Mouse (Mus musculus): ENCODE data around the gene Fam214a. TPM values are rescaled to one million over a fixed set of nuclear protein-coding genes. Genes with fewer than 3 reads are reported as not detected.

The Fam214a gene
- polyA plus RNA-seq (2014; fragmentation: Nextera tagmentation; extraction: Ambion mirVana), result 29.0 and 30.6 TPM in 2 replicates

DNA sequence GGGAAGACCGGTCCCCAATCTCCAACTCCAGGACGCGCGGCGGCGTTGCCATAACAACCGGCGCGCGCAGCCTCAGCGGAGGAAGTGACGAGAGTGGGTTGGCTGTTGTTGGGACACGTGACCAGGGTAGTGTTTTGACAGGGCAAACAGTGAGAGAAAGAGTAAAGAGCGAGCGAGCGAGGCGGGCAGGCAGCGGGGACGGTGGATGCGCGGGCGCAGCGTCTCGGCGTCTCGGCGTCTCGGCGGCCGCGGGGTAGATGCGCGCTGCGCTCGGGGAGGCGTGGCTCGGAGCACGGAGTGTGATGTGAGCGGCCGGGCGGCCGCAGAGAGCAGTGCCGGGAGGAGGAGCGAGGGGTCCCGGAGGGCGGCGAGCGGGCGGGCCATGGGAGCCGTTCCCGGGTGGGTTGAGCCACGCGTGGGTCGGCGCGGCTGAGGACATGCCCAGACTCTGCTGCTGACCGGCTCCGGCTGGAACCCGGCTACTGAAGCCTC, at the start of gene Fam214a:
Fam214a (plus strand) TSS at position 129 of the 492 bp plus-strand sequence.
- ATAC-seq (peak; percentile 98), DNase-seq (ENCODE audit: low spot score) (peak; percentile 98)
- H3K9ac ChIP-seq (ENCODE audit: low read length), result peak within 1 kb of the TSS; percentile 90
- no peaks in the 10 kb centered on the region for H3K9me3 ChIP-seq (replicated peaks; ENCODE audit: control insufficient read depth, low read length)
- H3K27ac ChIP-seq (ENCODE audit: low read depth, low read length), result peak within 1 kb of the TSS; percentile 94
- H3K36me3 ChIP-seq (ENCODE audit: control insufficient read depth, insufficient read depth, low read length), result no peaks in the 10 kb centered on the region
- peak within 1 kb of the TSS; percentile 87 for H3K4me2 ChIP-seq (ENCODE audit: low read length)
- no peaks in the 10 kb centered on the region for H3K27me3 ChIP-seq (replicated peaks; ENCODE audit: control insufficient read depth, insufficient read depth, low read length)
- peak within 1 kb of the TSS; percentile 87 for H3K4me3 ChIP-seq (ENCODE audit: low read depth, low read length)
- H3K4me1 ChIP-seq (ENCODE audit: control insufficient read depth, insufficient read depth, low read length), result 0 out of 2 replicates have a peak, but pooled peaks cover 2% of the 10 kb centered on the region
- under 1% methylated on average over 41 of the region's 59 CpGs for WGBS

DNA sequence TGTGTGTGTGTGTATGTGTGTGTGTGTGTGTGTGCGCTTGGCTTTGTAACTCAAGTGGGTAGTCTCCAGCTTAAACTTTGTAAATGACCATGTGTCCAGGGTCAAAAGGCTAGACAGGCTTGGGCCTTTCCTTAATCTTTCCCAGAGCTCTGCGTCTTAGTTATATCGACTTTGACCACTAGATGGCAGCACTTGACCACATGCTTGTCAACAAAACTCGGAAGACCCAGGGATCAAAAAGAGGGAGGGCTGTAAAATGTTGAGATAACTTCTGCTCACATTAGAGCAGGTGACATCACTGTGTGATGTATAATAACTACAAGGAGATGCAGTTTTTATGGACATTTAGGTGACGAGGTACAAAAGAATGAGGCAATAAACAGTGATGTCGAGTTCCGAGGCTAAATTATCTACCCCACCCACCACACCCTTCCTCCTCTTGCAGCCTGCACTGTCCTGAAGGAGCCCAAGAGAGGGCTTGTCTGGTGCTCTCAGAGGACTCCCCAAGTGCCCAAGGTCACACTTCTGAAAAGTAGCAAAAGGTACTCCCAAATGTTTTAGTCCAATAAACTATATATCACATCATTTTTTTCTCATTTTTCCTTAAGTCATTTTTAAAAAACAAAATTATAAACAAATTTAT, 47.7 kb upstream of the Fam214a start:
- no peaks in the 10 kb centered on the region for H3K4me1 ChIP-seq (ENCODE audit: control insufficient read depth, insufficient read depth, low read length)
- no peak overlapping the region for H3K4me3 ChIP-seq (ENCODE audit: low read depth, low read length)
- 14% methylated on average over 7 of the region's 7 CpGs for WGBS
- H3K27me3 ChIP-seq (replicated peaks; ENCODE audit: control insufficient read depth, insufficient read depth, low read length), result no peaks in the 10 kb centered on the region
- DNase-seq (ENCODE audit: low spot score) (peak; percentile 88), ATAC-seq (peak; percentile 75)
- H3K9ac ChIP-seq (ENCODE audit: low read length), result no peak overlapping the region
- H3K27ac ChIP-seq (ENCODE audit: low read depth, low read length), result no peak overlapping the region
- no peaks in the 10 kb centered on the region for H3K9me3 ChIP-seq (replicated peaks; ENCODE audit: control insufficient read depth, low read length)
- no peak overlapping the region for H3K4me2 ChIP-seq (ENCODE audit: low read length)
- no peaks in the 10 kb centered on the region for H3K36me3 ChIP-seq (ENCODE audit: control insufficient read depth, insufficient read depth, low read length)

DNA sequence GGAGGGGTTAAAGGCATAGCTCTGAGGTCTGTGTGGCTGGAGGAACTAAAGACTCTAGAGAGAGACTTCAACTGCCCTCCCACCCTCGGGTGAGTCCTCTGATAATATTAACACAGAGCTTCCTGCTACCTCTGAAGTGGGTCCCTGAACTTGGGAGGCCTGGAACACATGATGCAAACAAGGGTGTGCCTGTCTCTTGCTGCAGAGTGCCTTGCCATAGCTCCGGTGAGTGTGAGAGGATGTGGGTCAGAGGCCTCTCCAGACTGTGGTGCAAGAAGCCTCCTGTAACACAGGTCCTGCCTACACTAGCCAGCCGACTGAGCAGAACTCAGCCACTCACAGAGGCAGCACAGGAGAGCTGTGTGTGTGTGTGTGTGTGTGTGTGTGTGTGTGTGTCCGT, 45.7 kb upstream of the Fam214a start:
- no peaks in the 10 kb centered on the region for H3K9me3 ChIP-seq (replicated peaks; ENCODE audit: control insufficient read depth, low read length)

DNA sequence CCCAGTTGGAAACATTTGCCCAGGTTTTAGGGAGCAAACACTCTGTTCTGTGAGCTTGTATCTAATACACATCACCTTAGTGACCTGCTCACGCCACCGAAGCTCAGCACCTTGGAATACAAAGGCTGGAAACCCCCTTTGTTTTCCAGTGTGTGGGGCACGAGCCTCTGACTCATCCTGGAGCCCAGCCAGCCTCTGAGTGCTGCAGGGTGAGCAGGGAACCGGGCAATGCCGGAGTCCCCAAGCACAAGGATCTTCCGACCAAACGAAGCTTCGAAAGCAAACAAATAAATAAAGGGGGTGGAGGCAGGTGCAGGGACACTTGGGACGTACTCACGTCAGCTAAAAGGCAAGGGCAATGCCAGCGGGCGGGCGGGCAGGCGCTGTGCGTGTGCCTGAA, 43.4 kb upstream of the Fam214a start:
- H3K27ac ChIP-seq (ENCODE audit: low read depth, low read length), result no peak overlapping the region
- ATAC-seq (no peak), DNase-seq (ENCODE audit: low spot score) (peak; percentile 36)
- H3K4me1 ChIP-seq (ENCODE audit: control insufficient read depth, insufficient read depth, low read length), result no peaks in the 10 kb centered on the region
- H3K9ac ChIP-seq (ENCODE audit: low read length), result no peak overlapping the region
- no peaks in the 10 kb centered on the region for H3K9me3 ChIP-seq (replicated peaks; ENCODE audit: control insufficient read depth, low read length)
- H3K4me2 ChIP-seq (ENCODE audit: low read length), result no peak overlapping the region
- H3K36me3 ChIP-seq (ENCODE audit: control insufficient read depth, insufficient read depth, low read length), result no peaks in the 10 kb centered on the region
- H3K27me3 ChIP-seq (replicated peaks; ENCODE audit: control insufficient read depth, insufficient read depth, low read length), result no peaks in the 10 kb centered on the region
- WGBS, result 50% methylated on average over 15 of the region's 15 CpGs
- no peak overlapping the region for H3K4me3 ChIP-seq (ENCODE audit: low read depth, low read length)

More for the DNA sequence above, 45.7 kb upstream of the Fam214a start:
- DNase-seq (ENCODE audit: low spot score) (no peak), ATAC-seq (no peak)
- Histone ChIP-seq H3K4me3 (ENCODE audit: low read depth, low read length) (no peak overlapping the region), H3K4me2 (ENCODE audit: low read length) (no peak overlapping the region), H3K4me1 (ENCODE audit: control insufficient read depth, insufficient read depth, low read length) (no peaks in the 10 kb centered on the region), H3K27ac (ENCODE audit: low read depth, low read length) (no peak overlapping the region), H3K27me3 (replicated peaks; ENCODE audit: control insufficient read depth, insufficient read depth, low read length) (no peaks in the 10 kb centered on the region), H3K36me3 (ENCODE audit: control insufficient read depth, insufficient read depth, low read length) (no peaks in the 10 kb centered on the region), H3K9ac (ENCODE audit: low read length) (no peak overlapping the region)
- 55% methylated on average over 4 of the region's 4 CpGs for WGBS

DNA sequence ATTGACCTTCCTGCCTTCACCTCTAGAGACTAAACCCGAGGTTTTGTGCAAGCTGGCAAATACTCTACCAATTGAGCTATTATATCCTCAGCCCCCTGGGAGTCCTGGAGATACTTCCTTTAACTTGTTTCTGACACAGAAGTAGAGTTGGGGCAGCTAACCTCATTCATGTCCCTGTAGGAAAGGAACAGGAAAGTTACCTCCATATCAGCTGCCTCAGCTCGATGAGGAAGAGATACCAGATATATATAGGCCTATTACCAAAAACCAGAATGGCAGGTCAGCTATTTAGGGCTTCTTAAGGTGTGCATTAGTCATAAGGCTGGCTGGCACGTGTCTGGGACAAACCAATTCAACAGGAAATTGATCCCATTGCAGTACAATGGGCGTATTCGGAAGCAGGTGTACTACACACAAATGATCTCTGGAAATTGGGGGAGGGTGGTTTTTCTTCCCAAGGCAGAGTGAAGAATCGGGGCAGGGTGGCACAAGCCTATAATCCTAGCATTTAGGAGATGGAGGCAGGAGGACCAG, 42.4 kb upstream of the Fam214a start:
- no peak overlapping the region for H3K9ac ChIP-seq (ENCODE audit: low read length)
- no peak overlapping the region for H3K27ac ChIP-seq (ENCODE audit: low read depth, low read length)
- ATAC-seq (no peak), DNase-seq (ENCODE audit: low spot score) (no peak)
- H3K4me3 ChIP-seq (ENCODE audit: low read depth, low read length), result no peak overlapping the region
- H3K4me2 ChIP-seq (ENCODE audit: low read length), result no peak overlapping the region
- no peaks in the 10 kb centered on the region for H3K36me3 ChIP-seq (ENCODE audit: control insufficient read depth, insufficient read depth, low read length)
- 89% methylated on average over 6 of the region's 6 CpGs for WGBS
- H3K9me3 ChIP-seq (replicated peaks; ENCODE audit: control insufficient read depth, low read length), result no peaks in the 10 kb centered on the region
- H3K27me3 ChIP-seq (replicated peaks; ENCODE audit: control insufficient read depth, insufficient read depth, low read length), result no peaks in the 10 kb centered on the region
- no peaks in the 10 kb centered on the region for H3K4me1 ChIP-seq (ENCODE audit: control insufficient read depth, insufficient read depth, low read length)

DNA sequence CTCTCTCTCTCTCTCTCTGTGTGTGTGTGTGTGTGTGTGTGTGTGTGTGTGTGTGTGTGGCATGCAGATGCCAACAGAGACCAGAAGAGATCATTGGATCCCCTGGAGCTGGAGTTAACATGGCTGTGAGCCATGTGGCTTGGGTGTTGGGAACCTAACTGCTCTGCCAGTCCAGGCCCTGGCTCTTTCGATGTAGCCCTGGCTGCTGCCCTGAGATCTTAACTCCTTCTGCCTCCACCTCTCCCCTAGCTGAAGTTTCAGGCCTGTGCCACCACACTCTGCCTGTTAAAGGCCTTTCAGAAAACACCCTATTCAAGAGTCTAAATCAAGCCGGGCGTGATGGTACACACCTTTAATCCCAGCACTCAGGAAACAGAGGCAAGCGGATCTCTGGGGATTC, 41.3 kb upstream of the Fam214a start:
- Histone ChIP-seq H3K4me3 (ENCODE audit: low read depth, low read length) (no peak overlapping the region), H3K27me3 (replicated peaks; ENCODE audit: control insufficient read depth, insufficient read depth, low read length) (no peaks in the 10 kb centered on the region), H3K4me2 (ENCODE audit: low read length) (no peak overlapping the region), H3K9ac (ENCODE audit: low read length) (no peak overlapping the region), H3K36me3 (ENCODE audit: control insufficient read depth, insufficient read depth, low read length) (no peaks in the 10 kb centered on the region), H3K27ac (ENCODE audit: low read depth, low read length) (no peak overlapping the region), H3K9me3 (replicated peaks; ENCODE audit: control insufficient read depth, low read length) (no peaks in the 10 kb centered on the region), H3K4me1 (ENCODE audit: control insufficient read depth, insufficient read depth, low read length) (no peaks in the 10 kb centered on the region)
- no peak for ATAC-seq
- DNase-seq (ENCODE audit: low spot score), result no peak
- WGBS, result 64% methylated on average over 4 of the region's 4 CpGs

DNA sequence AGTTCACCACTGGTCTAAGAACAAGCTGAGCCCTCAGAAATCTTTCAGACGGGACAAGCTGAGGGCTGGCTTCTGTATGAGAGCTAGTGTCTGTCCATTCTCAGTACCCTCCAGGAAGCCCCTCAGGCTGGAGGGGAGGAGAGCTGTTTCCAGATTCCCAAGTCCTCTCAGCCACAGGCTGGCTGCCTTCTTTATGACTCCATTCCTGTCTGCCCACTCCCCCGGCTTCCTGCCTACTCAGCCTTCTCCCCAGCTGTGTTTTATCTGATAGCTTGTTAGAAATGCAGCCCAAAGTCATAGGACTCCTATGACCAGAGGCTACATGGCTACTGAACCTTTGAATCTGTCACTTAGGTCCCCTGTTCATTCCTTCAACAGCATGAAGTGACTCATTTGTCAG, 40.8 kb upstream of the Fam214a start:
- Histone ChIP-seq H3K36me3 (ENCODE audit: control insufficient read depth, insufficient read depth, low read length) (no peaks in the 10 kb centered on the region), H3K27me3 (replicated peaks; ENCODE audit: control insufficient read depth, insufficient read depth, low read length) (no peaks in the 10 kb centered on the region), H3K9me3 (replicated peaks; ENCODE audit: control insufficient read depth, low read length) (no peaks in the 10 kb centered on the region), H3K4me2 (ENCODE audit: low read length) (no peak overlapping the region), H3K4me3 (ENCODE audit: low read depth, low read length) (no peak overlapping the region), H3K9ac (ENCODE audit: low read length) (no peak overlapping the region), H3K4me1 (ENCODE audit: control insufficient read depth, insufficient read depth, low read length) (no peaks in the 10 kb centered on the region), H3K27ac (ENCODE audit: low read depth, low read length) (no peak overlapping the region)
- no peak for DNase-seq (ENCODE audit: low spot score)
- 67% methylated on average over 2 of the region's 2 CpGs for WGBS
- no peak for ATAC-seq

DNA sequence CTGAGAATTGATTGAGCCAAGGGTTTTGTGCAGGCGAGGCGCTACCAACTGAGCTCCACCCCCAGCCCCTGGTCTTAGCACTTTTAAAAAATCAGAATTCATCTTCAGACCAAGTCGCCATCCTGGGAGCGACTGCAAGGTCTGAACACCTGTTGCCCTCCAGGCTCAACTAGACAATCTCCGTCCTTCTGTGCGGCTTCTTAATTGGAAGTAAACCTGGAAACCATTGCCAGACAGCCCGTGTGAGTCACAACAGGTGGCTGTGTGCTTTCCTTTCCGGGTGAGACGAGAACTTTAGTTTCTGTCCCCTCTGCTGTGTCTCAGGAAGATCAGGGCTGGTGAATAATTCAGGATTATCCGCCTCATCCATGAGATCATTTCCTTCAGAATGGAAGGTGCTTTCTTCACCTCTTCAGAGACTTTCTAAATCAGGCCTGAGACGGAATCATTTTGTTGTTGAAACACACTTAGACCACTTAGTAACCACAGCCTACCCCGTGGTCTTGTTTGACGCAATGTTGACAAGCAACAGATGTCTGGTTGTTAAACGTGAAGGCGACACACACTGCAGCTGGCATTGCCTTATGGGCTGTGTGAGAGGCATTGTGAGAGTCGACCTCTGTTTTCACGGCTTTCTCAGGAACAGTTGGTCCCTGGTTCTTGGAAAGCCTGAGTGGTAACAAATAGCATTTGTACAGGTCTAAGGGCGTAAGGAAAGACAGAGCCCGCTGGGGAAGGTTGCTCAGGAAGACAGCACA, 39.9 kb upstream of the Fam214a start:
- 40% methylated on average over 19 of the region's 19 CpGs for WGBS
- H3K27ac ChIP-seq (ENCODE audit: low read depth, low read length), result no peak overlapping the region
- H3K36me3 ChIP-seq (ENCODE audit: control insufficient read depth, insufficient read depth, low read length), result no peaks in the 10 kb centered on the region
- DNase-seq (ENCODE audit: low spot score), result peak; percentile 81
- no peak overlapping the region for H3K4me3 ChIP-seq (ENCODE audit: low read depth, low read length)
- no peaks in the 10 kb centered on the region for H3K4me1 ChIP-seq (ENCODE audit: control insufficient read depth, insufficient read depth, low read length)
- no peaks in the 10 kb centered on the region for H3K27me3 ChIP-seq (replicated peaks; ENCODE audit: control insufficient read depth, insufficient read depth, low read length)
- H3K4me2 ChIP-seq (ENCODE audit: low read length), result no peak overlapping the region
- ATAC-seq, result peak; percentile 85
- H3K9ac ChIP-seq (ENCODE audit: low read length), result no peak overlapping the region
- H3K9me3 ChIP-seq (replicated peaks; ENCODE audit: control insufficient read depth, low read length), result 0 out of 2 replicates have a peak, but pooled peaks cover 5% of the 10 kb centered on the region

DNA sequence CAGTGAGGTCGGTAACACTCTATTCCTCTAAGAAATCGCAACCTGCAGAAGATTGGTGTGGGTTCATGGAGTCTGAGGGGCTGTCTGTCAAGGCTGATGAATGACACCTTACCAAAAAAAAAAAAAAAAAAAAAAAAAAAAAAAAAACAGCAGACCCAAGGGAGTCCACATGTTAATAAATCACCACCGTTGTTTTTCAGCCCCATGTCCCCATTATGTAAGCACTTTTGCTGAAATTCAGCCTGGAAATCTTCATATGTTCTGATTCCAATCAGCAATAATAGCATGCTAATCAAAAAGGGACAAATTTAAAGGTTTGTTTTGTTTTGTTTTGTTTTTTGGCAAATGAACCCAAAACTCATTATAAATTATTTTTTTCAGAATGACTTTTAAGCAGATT, 37.1 kb upstream of the Fam214a start:
- Histone ChIP-seq H3K36me3 (ENCODE audit: control insufficient read depth, insufficient read depth, low read length) (no peaks in the 10 kb centered on the region), H3K27ac (ENCODE audit: low read depth, low read length) (no peak overlapping the region), H3K4me2 (ENCODE audit: low read length) (no peak overlapping the region), H3K4me3 (ENCODE audit: low read depth, low read length) (no peak overlapping the region), H3K27me3 (replicated peaks; ENCODE audit: control insufficient read depth, insufficient read depth, low read length) (no peaks in the 10 kb centered on the region), H3K9ac (ENCODE audit: low read length) (no peak overlapping the region), H3K9me3 (replicated peaks; ENCODE audit: control insufficient read depth, low read length) (0 out of 2 replicates have a peak, but pooled peaks cover 7% of the 10 kb centered on the region), H3K4me1 (ENCODE audit: control insufficient read depth, insufficient read depth, low read length) (no peaks in the 10 kb centered on the region)
- DNase-seq (ENCODE audit: low spot score), result no peak
- 85% methylated on average over 3 of the region's 3 CpGs for WGBS
- ATAC-seq, result no peak
